Mouse (Mus musculus): ENCODE data around the gene Pip5k1b. TPM values are rescaled to one million over a fixed set of nuclear protein-coding genes. Genes with fewer than 3 reads are reported as not detected.

Gene Pip5k1b
- polyA plus RNA-seq, 1 experiment, result 3.1 TPM

- Histone ChIP-seq H3K36me3 (ENCODE audit: control insufficient read depth, insufficient read depth, low read length) (no peaks in the 10 kb centered on the region), H3K27ac (ENCODE audit: insufficient read depth, low read length) (no peak overlapping the region), H3K27me3 (ENCODE audit: control insufficient read depth, insufficient read depth, low read length) (no peaks in the 10 kb centered on the region), H3K4me1 (ENCODE audit: control insufficient read depth, insufficient read depth, insufficient read length) (no peaks in the 10 kb centered on the region), H3K4me3 (ENCODE audit: extremely low read depth, insufficient read depth, insufficient read length) (no peak overlapping the region)
- TF ChIP-seq POLR2A (IDR thresholded peaks at IDR 0.05; ENCODE audit: low read depth, low read length) (no peak), CTCF (IDR thresholded peaks at IDR 0.05; ENCODE audit: extremely low read depth, insufficient read depth, insufficient read length, insufficient replicate concordance) (no peak)
- no peak for DNase-seq (ENCODE audit: low read depth in 1 of 2, low spot score in 2 of 2)
- 86% methylated on average over 3 of the region's 3 CpGs for WGBS
Observed at GRCm38 (mm10) chr19:24428011-24428410, 127.7 kb downstream of the Pip5k1b start.

GRCm38 (mm10) chr19:24427258-24427657 lies 128.4 kb downstream of the Pip5k1b start:
- no peak overlapping the region for H3K4me3 ChIP-seq (ENCODE audit: extremely low read depth, insufficient read depth, insufficient read length)
- H3K4me1 ChIP-seq (ENCODE audit: control insufficient read depth, insufficient read depth, insufficient read length), result no peaks in the 10 kb centered on the region
- no peak overlapping the region for H3K27ac ChIP-seq (ENCODE audit: insufficient read depth, low read length)
- no peaks in the 10 kb centered on the region for H3K27me3 ChIP-seq (ENCODE audit: control insufficient read depth, insufficient read depth, low read length)
- DNase-seq (ENCODE audit: low read depth in 1 of 2, low spot score in 2 of 2), result no peak
- TF ChIP-seq POLR2A (IDR thresholded peaks at IDR 0.05; ENCODE audit: low read depth, low read length) (no peak), CTCF (IDR thresholded peaks at IDR 0.05; ENCODE audit: extremely low read depth, insufficient read depth, insufficient read length, insufficient replicate concordance) (no peak)
- no peaks in the 10 kb centered on the region for H3K36me3 ChIP-seq (ENCODE audit: control insufficient read depth, insufficient read depth, low read length)
- 88% methylated on average over 4 of the region's 4 CpGs for WGBS

- H3K27ac ChIP-seq (ENCODE audit: insufficient read depth, low read length), result no peak overlapping the region
Observed at GRCm38 (mm10) chr19:24426759-24427181, 128.9 kb downstream of the Pip5k1b start.

GRCm38 (mm10) chr19:24418030-24418429 lies 137.6 kb downstream of the Pip5k1b start:
- 54% methylated on average over 3 of the region's 3 CpGs for WGBS
- H3K4me3 ChIP-seq (ENCODE audit: extremely low read depth, insufficient read depth, insufficient read length), result no peak overlapping the region
- H3K27me3 ChIP-seq (ENCODE audit: control insufficient read depth, insufficient read depth, low read length), result no peaks in the 10 kb centered on the region
- H3K36me3 ChIP-seq (ENCODE audit: control insufficient read depth, insufficient read depth, low read length), result no peaks in the 10 kb centered on the region
- no peak overlapping the region for H3K27ac ChIP-seq (ENCODE audit: insufficient read depth, low read length)
- TF ChIP-seq POLR2A (IDR thresholded peaks at IDR 0.05; ENCODE audit: low read depth, low read length) (no peak), CTCF (IDR thresholded peaks at IDR 0.05; ENCODE audit: extremely low read depth, insufficient read depth, insufficient read length, insufficient replicate concordance) (no peak)
- DNase-seq (ENCODE audit: low read depth in 1 of 2, low spot score in 2 of 2), result no peak
- peaks cover 9% of the 10 kb centered on the region; the same call in 1 of the 2 replicates for H3K4me1 ChIP-seq (ENCODE audit: control insufficient read depth, insufficient read depth, insufficient read length)

More at GRCm38 (mm10) chr19:24426759-24427181, 128.9 kb downstream of the Pip5k1b start:
- 92% methylated on average over 7 of the region's 7 CpGs for WGBS
- Histone ChIP-seq H3K4me3 (ENCODE audit: extremely low read depth, insufficient read depth, insufficient read length) (no peak overlapping the region), H3K27me3 (ENCODE audit: control insufficient read depth, insufficient read depth, low read length) (no peaks in the 10 kb centered on the region), H3K36me3 (ENCODE audit: control insufficient read depth, insufficient read depth, low read length) (no peaks in the 10 kb centered on the region), H3K4me1 (ENCODE audit: control insufficient read depth, insufficient read depth, insufficient read length) (no peaks in the 10 kb centered on the region)
- DNase-seq (ENCODE audit: low read depth in 1 of 2, low spot score in 2 of 2), result no peak
- TF ChIP-seq CTCF (IDR thresholded peaks at IDR 0.05; ENCODE audit: extremely low read depth, insufficient read depth, insufficient read length, insufficient replicate concordance) (no peak), POLR2A (IDR thresholded peaks at IDR 0.05; ENCODE audit: low read depth, low read length) (no peak)

- Histone ChIP-seq H3K27me3 (ENCODE audit: control insufficient read depth, insufficient read depth, low read length) (no peaks in the 10 kb centered on the region), H3K4me1 (ENCODE audit: control insufficient read depth, insufficient read depth, insufficient read length) (peaks cover 9% of the 10 kb centered on the region; the same call in 1 of the 2 replicates), H3K27ac (ENCODE audit: insufficient read depth, low read length) (no peak overlapping the region), H3K4me3 (ENCODE audit: extremely low read depth, insufficient read depth, insufficient read length) (no peak overlapping the region), H3K36me3 (ENCODE audit: control insufficient read depth, insufficient read depth, low read length) (no peaks in the 10 kb centered on the region)
- 22% methylated on average over 3 of the region's 3 CpGs for WGBS
- no peak for DNase-seq (ENCODE audit: low read depth in 1 of 2, low spot score in 2 of 2)
- TF ChIP-seq POLR2A (IDR thresholded peaks at IDR 0.05; ENCODE audit: low read depth, low read length) (no peak), CTCF (IDR thresholded peaks at IDR 0.05; ENCODE audit: extremely low read depth, insufficient read depth, insufficient read length, insufficient replicate concordance) (no peak)
Observed at GRCm38 (mm10) chr19:24417659-24418004, 138.0 kb downstream of the Pip5k1b start.

GRCm38 (mm10) chr19:24416975-24417658 lies 138.6 kb downstream of the Pip5k1b start:
- no peak overlapping the region for H3K4me3 ChIP-seq (ENCODE audit: extremely low read depth, insufficient read depth, insufficient read length)
- H3K4me1 ChIP-seq (ENCODE audit: control insufficient read depth, insufficient read depth, insufficient read length), result peaks cover 9% of the 10 kb centered on the region; the same call in 1 of the 2 replicates
- H3K27me3 ChIP-seq (ENCODE audit: control insufficient read depth, insufficient read depth, low read length), result no peaks in the 10 kb centered on the region
- no peak for DNase-seq (ENCODE audit: low read depth in 1 of 2, low spot score in 2 of 2)
- H3K36me3 ChIP-seq (ENCODE audit: control insufficient read depth, insufficient read depth, low read length), result no peaks in the 10 kb centered on the region
- 74% methylated on average over 9 of the region's 9 CpGs for WGBS
- no peak overlapping the region for H3K27ac ChIP-seq (ENCODE audit: insufficient read depth, low read length)
- TF ChIP-seq POLR2A (IDR thresholded peaks at IDR 0.05; ENCODE audit: low read depth, low read length), result no peak
- TF ChIP-seq CTCF (IDR thresholded peaks at IDR 0.05; ENCODE audit: extremely low read depth, insufficient read depth, insufficient read length, insufficient replicate concordance), result no peak

Measured in spleen, adult 2 months (tissue).